Mouse (Mus musculus): ENCODE results near the gene Slc41a2. TPM values are rescaled to one million over a fixed set of nuclear protein-coding genes. Genes with fewer than 3 reads are reported as not detected.
A peak's percentile ranks its signal among the peaks of the same experiment; 100 is the strongest.

Slc41a2 gene
- total RNA-seq, 2 experiments from 2014 or later, result 21.5 to 23.0 TPM

DNA sequence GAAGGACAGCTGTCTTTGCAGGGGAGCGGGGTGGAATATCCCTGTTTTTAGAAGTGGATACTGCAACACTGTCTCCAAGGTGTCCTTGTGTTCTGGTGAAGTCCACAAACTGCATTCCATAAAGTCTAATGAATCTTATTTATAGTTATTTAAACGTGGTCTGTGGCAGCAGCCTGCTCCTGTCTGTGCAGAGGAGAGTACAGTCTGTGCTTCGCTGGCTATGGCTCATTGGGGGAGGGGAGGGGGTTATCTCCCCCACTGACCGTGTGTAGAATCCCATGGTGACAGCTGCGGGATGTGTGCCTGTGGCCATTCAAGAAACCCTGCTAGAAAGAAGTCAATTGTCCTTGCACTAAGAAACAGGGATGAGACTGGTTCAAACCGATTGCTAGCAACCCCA is 145.7 kb downstream of the Slc41a2 start:
- DNase-seq (ENCODE audit: extremely low spot score in 1 of 2, low spot score in 1 of 2), result no peak

- no peak for DNase-seq (ENCODE audit: extremely low spot score in 1 of 2, low spot score in 1 of 2)
Observed at GRCm38 (mm10) chr10:83191476-83191875, 146.2 kb downstream of the Slc41a2 start.

DNA sequence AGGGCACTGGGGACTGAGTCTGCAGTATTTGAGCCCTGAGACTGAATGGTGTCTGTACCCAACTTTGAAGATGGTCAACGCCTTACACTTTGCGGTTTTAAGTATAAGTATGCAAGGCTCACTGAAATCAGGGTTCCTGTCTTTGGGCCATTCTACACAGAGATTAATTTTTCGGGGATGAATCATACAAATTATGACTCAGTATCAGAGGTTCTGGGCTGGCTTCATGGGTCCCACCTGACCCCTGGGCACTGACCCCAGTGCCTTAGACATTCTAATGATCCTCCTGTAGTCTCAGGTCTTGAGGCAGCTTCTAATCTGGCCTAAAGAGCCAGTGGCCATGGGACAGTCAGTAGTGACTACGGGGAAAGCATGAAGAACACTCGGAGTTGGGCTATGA is 148.6 kb downstream of the Slc41a2 start:
- no peak for DNase-seq (ENCODE audit: extremely low spot score in 1 of 2, low spot score in 1 of 2)

DNA sequence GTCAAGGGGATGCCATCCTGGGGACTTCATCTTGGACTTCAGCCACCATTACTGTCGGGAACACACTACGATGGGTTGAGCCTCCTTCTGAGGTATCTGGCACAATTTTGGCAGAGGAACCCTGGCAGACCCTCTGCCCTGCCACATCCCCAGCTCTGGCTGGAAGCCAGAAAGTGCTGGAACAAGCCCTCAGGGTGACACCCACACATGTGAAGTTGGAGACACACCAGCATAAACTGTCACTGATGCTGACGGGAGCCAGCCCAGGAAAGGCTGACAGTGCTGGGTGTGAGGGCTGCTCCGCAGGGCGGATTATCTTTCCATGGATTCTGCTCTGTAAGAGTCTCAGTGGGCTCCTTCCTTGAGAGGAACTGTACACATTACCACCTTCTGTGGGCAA is 150.7 kb downstream of the Slc41a2 start:
- no peak for DNase-seq (ENCODE audit: extremely low spot score in 1 of 2, low spot score in 1 of 2)

DNA sequence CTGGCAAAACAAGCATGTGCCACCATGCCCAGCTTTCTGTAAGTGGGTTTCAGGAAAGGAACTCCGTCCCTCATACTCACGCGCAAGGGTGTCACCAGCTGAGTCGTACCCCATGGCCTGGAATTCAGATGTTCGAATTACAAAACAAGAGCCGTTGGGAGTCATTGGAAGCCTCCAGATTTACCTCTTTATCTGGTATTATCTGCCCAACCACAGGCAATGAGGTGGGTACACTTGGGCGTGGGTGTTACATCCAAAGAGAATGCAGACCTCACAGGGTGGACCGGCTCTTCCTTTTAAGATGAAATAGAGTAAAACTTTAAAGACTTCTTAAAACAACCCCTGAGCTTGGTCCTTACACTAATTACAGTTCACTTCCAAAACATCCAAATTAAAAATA is 151.5 kb downstream of the Slc41a2 start:
- DNase-seq (ENCODE audit: extremely low spot score in 1 of 2, low spot score in 1 of 2), result no peak

- DNase-seq (ENCODE audit: extremely low spot score in 1 of 2, low spot score in 1 of 2), result no peak
Observed at GRCm38 (mm10) chr10:83185121-83185520, 152.6 kb downstream of the Slc41a2 start.

DNA sequence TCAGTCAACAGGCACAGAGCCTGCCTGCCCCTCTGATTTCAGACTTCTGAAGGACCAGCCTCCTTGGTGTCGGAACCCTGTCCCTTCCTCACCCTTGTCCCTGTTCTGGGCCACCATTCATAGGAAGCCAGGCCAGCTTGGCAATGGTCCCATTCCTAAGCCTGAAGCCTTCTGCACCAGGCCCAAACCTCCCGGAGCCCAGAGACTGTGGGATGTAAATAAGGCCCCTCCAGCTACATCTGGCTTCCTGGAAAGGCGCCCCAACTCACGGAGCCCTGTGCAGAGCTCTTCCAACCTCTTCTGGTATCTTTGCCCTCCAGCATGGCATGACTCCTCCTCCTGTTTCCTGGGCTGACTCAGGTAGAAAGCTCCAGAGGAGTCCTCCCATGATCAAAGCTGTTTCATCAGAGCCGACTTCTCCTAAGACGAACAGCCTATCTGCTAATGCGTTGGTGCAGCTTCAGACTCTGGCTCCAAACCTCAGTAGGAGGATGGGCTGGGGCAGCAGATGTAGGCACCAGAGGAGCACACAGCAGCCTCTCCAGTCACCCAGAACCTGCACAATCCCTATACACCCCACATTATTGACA is 153.1 kb downstream of the Slc41a2 start:
- DNase-seq (ENCODE audit: extremely low spot score in 1 of 2, low spot score in 1 of 2), result peak in 1 of 2 experiments; percentile 37

DNA sequence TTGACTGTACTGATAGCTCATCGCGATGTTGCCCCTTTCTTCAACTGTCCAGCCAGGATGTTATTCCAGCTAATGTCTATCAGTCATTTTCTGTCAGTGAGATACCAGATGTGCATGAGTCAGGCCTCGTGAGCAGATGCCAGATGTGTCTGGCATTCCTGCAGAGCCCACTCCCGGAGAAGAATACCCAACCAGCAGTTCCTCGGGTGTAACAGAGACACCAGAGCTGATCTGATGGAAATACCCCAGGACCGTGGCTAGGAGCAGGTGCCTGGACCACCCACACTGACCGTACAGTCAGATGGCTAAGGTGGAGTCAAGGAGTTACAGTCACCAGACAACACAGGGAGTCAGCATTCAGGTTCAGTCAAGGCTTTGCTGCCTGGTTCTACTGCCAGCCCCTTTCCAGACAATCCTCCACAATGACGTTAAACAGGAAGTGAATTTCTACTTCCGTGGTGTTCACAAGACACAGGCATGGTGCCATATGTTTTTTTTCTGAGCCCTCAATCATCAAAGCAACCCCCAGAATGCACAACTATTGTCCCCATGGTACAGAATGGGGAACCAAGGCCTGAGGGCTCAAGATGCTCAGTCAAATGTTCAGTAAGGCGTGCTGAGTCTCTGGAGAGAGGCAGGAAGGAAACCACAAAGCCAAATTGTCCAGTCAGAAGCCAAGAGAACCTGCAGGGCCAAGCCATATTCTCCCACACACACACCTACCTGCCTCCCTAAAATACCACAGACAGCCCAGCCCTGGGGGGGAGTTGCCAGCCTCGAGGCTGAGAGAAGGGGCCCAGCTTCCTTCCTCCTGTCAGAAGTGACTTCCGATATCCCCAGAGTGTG is 153.8 kb downstream of the Slc41a2 start:
- DNase-seq (ENCODE audit: extremely low spot score in 1 of 2, low spot score in 1 of 2), result no peak

DNA sequence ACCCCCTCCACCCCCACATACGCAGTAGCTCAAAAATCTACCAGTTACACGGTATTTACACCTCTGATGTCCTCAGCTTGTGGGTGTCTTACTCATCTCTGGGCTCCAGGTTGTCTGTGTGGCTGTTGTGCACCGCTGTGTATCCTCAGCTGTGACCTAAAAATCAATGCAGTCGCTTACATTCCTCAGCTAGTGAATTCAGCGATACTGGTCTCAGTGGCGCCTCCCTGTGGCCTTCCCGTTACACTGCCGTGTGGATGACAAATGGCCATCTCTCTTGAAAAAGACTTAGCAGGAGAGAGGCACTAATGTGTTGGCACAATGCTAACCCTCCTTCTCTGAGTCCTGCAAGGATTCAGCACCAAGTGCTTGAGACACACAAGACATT is 155.1 kb downstream of the Slc41a2 start:
- DNase-seq (ENCODE audit: extremely low spot score in 1 of 2, low spot score in 1 of 2), result peak; percentile 61 to 84

DNA sequence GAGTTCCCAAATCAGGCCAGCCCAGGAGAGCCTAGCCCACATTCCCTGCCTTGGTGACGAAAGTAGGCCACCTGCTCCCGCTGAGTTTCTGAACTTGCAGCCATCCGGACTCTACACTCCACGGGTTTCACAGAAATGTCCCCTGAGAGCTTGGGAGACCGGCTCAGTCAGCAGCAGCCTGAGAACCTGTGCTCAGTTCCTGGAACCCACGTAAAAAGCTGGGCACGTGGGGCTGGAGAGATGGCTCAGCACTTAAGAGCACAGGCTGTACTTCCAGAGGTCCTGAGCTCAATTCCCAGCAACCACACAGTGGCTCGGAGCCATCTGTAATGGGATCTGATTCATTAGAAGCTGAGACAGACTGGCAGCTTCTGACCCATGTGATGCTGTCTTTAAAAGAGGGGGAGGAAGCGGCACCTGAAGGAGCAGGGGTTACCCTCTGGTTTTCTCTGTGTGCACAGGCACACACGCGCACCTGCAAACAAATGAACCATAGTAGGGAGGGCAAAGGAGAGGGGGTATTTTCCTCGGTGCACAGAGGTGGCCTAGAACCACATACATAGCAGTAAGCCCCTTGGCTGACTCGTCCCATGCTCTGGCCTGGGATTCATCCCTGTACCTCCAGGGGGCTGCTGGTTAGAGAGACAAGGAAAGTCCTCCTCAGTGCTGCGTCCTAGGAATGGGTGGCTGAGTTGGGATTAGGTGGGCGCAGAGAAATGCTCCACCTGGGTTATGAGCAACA is 155.7 kb downstream of the Slc41a2 start:
- DNase-seq (ENCODE audit: extremely low spot score in 1 of 2, low spot score in 1 of 2), result no peak

Other genes with a start within 250 kb of the Slc41a2 start
- 1 to 10 TPM; 2.3 to 3.5 TPM for gene D10Wsu102e, start 22.3 kb upstream of the Slc41a2 start, total RNA-seq (2021)
- 1 to 10 TPM; 2.5 TPM for gene Aldh1l2, start 196.3 kb upstream of the Slc41a2 start, total RNA-seq (2021)
- gene Washc4, start 205.9 kb upstream of the Slc41a2 start, total RNA-seq (2021), result 10 to 100 TPM; 25.0 to 28.3 TPM